Mouse (Mus musculus): ENCODE measurements around the gene Gm10160.

- TF ChIP-seq CTCF (IDR thresholded peaks at IDR 0.05; ENCODE audit: borderline replicate concordance, insufficient read depth, low read depth, low read length) (no peak), POLR2A (IDR thresholded peaks at IDR 0.05; ENCODE audit: borderline replicate concordance, insufficient read depth, low read length) (no peak)
These were observed 5.4 kb downstream of the Gm10160 start for GRCm38 (mm10) chr7:81850171-81850570.

Measured in cerebellum, adult 2 months (tissue).